Mouse (Mus musculus) neural tube, embryonic 11.5 days (tissue): ENCODE results near the gene Lnx1. TPM values are rescaled to one million over a fixed set of nuclear protein-coding genes. Genes with fewer than 3 reads are reported as not detected.

ENCODE experiments used
- ATAC-seq: fragments of 200-750 bp; cut with Nextera tagmentation; 2 replicates; pipeline ENCODE4 v1.8.0; 2017; ENCODE audit warnings: moderate number of reproducible peaks, mild to moderate bottlenecking, moderate TSS enrichment, moderate library complexity; ENCODE audit not compliant: insufficient read depth, low FRiP score, low TSS enrichment
- DNase-seq: peaks from one replicate; pipeline ENCODE4 v3.0.0-alpha.2; 2015; ENCODE audit warnings: low spot score
- H3K27ac ChIP-seq: fragments of 300-500 bp; sonication (generic); 2 replicates; pipeline ENCODE4 v1.5.1; 2014; ENCODE audit warnings: low read depth, mild to moderate bottlenecking, low read length
- H3K27me3 ChIP-seq: fragments of 300-500 bp; sonication (generic); 2 replicates; pipeline ENCODE4 v1.6.1; 2014; ENCODE audit warnings: mild to moderate bottlenecking, low read length, mixed read lengths; ENCODE audit not compliant: control insufficient read depth, insufficient read depth
- H3K36me3 ChIP-seq: fragments of 300-500 bp; sonication (generic); 2 replicates; pipeline ENCODE4 v1.6.1; 2014; ENCODE audit warnings: mild to moderate bottlenecking, low read length, moderate library complexity, mixed read lengths; ENCODE audit not compliant: control insufficient read depth, insufficient read depth
- H3K4me1 ChIP-seq: fragments of 300-500 bp; sonication (generic); 2 replicates; pipeline ENCODE4 v1.6.1; 2014; ENCODE audit warnings: low read length, mixed read lengths; ENCODE audit not compliant: control insufficient read depth, insufficient read depth
- H3K4me2 ChIP-seq: fragments of 300-500 bp; sonication (generic); 2 replicates; pipeline ENCODE4 v1.6.1; 2014; ENCODE audit warnings: low read depth, mild to moderate bottlenecking, moderate library complexity
- H3K4me3 ChIP-seq: fragments of 300-500 bp; sonication (generic); 2 replicates; pipeline ENCODE4 v1.5.1; 2014; ENCODE audit warnings: low read depth, low read length
- H3K9ac ChIP-seq: fragments of 300-500 bp; sonication (generic); 2 replicates; pipeline ENCODE4 v1.6.1; 2014; ENCODE audit warnings: mild to moderate bottlenecking, low read length
- H3K9me3 ChIP-seq: fragments of 300-500 bp; sonication (generic); 2 replicates; pipeline ENCODE4 v1.6.1; 2016; ENCODE audit warnings: low read length; ENCODE audit not compliant: control insufficient read depth
- WGBS: fragments of 180-500 bp; shearing (Covaris S2); extraction: QIAGEN DNeasy Blood & Tissue Kit; methylation state at CpG from one replicate; pipeline ENCODE4 v1.1.7; 2014; 5-methylcytosine and 5-hydroxymethylcytosine counted together
- polyA plus RNA-seq: library from polyadenylated mRNA; unstranded; fragments of >200 nt; fragmentation: Nextera tagmentation; extraction: Ambion mirVana; gene quantifications from 2 replicates; pipeline ENCODE4 v1.2.1, GENCODE M21; 2014

Gene Lnx1
- polyA plus RNA-seq, 1 experiment from 2014 or later, result 0.13 TPM

- Histone ChIP-seq H3K9ac (no peak overlapping the region), H3K4me3 (no peak overlapping the region), H3K9me3 (no peaks in the 10 kb centered on the region), H3K27ac (no peak overlapping the region), H3K36me3 (no peaks in the 10 kb centered on the region), H3K27me3 (no peaks in the 10 kb centered on the region), H3K4me1 (no peaks in the 10 kb centered on the region), H3K4me2 (no peak overlapping the region)
- DNase-seq, result no peak
- no peak for ATAC-seq
- WGBS, result 93% methylated on average over 6 of the region's 6 CpGs
Measured at GRCm38 (mm10) chr5:74639516-74639915, 63.2 kb downstream of the Lnx1 start.

DNA sequence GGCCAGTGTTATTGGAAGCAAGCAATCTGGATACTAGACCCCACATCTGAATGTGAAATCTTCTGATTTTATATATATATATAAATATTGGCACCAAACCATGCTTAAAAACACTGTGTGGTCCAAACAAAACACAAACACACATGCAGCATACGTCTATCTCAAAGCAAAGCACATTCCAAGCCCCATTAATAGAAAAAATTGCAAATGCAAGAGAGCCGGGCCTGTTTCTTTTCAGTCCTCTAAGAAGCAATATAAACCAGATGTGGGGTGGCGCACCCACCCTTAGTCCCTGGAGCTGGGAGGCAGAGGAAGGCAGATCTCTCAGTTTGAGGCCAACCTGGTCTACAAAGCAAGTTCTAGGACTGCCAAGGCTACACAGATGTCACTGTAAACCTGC lies 68.3 kb downstream of the Lnx1 start:
- DNase-seq (no peak), ATAC-seq (no peak)
- no peak overlapping the region for H3K4me2 ChIP-seq
- H3K4me3 ChIP-seq, result no peak overlapping the region
- peaks cover 2% of the 10 kb centered on the region; the same call in 1 of the 2 replicates for H3K4me1 ChIP-seq
- WGBS, result 76% methylated on average over 3 of the region's 3 CpGs
- H3K36me3 ChIP-seq, result no peaks in the 10 kb centered on the region
- no peaks in the 10 kb centered on the region for H3K27me3 ChIP-seq
- no peak overlapping the region for H3K9ac ChIP-seq
- no peak overlapping the region for H3K27ac ChIP-seq
- no peaks in the 10 kb centered on the region for H3K9me3 ChIP-seq

DNA sequence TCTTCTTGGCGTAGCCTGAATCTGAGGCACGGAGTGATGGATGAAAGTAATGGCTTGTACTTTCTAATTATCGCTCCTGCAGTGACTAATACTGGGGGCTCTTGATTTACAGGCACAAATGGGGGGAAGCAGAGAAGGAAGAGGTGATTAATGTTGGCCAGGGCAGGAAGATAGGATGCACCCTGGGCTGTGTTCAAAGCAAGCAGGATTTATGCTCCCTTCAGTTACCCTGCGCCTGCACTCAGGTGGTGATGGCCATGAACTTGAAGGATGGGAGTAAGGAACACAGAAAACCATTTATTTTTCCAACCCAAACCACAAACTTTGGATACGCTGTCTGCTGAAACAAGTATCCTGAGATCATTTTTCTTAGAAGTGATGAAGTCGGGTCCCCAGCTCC lies 69.3 kb downstream of the Lnx1 start:
- H3K36me3 ChIP-seq, result no peaks in the 10 kb centered on the region
- H3K9ac ChIP-seq, result no peak overlapping the region
- WGBS, result 60% methylated on average over 6 of the region's 6 CpGs
- no peak for DNase-seq
- H3K9me3 ChIP-seq, result no peaks in the 10 kb centered on the region
- H3K4me3 ChIP-seq, result no peak overlapping the region
- H3K27ac ChIP-seq, result no peak overlapping the region
- ATAC-seq, result no peak
- H3K27me3 ChIP-seq, result no peaks in the 10 kb centered on the region
- H3K4me1 ChIP-seq, result peaks cover 2% of the 10 kb centered on the region; the same call in 1 of the 2 replicates
- H3K4me2 ChIP-seq, result no peak overlapping the region

DNA sequence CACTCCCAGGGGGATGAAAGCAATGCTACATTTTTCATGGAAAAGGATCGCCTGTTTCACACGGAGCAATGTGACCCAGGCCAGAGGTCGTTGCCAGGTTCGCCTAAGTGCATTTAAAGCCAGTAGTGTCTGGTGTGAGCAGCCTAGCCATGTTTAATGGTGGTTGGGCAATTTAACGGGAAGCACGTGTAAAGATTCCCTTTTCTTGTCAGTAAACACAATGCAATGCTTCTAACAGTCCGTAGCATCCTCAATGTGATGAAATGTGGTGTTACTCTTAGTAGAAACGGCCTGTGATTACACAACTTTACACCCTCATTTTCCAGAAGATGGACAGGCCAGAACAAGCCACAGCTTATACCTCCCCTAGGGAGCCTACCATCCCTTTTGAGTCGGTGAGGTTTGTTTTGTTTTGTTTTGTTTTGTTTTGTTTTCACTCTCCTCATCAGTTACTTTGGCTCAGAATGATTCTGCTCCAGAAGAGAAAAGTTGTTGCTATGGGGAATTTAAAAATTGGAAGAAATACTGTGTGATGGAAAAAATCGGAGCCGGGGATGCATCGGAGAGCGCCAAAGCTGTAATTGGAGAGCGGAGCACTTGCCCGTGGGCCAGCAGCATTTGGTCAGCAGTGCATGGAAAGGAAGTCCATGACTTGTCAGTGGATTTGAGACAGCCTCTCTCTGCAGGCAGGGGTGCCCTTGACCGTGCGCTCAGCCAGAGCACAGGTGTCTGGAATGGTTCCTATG lies 70.2 kb downstream of the Lnx1 start:
- Histone ChIP-seq H3K9me3 (no peaks in the 10 kb centered on the region), H3K4me1 (peaks cover 2% of the 10 kb centered on the region; the same call in 1 of the 2 replicates), H3K36me3 (no peaks in the 10 kb centered on the region), H3K9ac (no peak overlapping the region), H3K4me3 (no peak overlapping the region), H3K27me3 (no peaks in the 10 kb centered on the region), H3K4me2 (no peak overlapping the region), H3K27ac (no peak overlapping the region)
- WGBS, result 51% methylated on average over 17 of the region's 17 CpGs
- ATAC-seq, result no peak
- DNase-seq, result no peak

DNA sequence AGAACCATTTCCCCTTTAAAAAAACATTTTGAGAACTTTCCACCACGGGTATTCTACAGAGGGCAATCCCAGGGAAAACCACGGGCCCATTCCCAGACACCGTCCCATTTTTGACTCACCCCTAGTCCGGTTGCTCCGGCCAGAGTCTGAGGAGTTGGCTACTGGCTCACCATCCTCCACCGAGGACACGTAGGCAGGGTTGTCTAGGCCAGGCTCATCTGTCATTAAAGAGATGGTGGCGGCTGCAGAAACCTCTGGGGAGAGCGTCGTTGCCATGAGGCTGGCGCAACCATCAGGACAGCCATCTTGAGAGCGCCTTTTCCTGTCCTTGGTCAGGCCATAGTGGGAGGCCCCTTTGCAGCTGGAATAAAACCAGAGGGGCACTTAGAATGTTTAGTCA lies 74.7 kb downstream of the Lnx1 start:
- no peaks in the 10 kb centered on the region for H3K9me3 ChIP-seq
- peaks cover 2% of the 10 kb centered on the region; the same call in 1 of the 2 replicates for H3K4me1 ChIP-seq
- no peak overlapping the region for H3K4me2 ChIP-seq
- WGBS, result 95% methylated on average over 12 of the region's 12 CpGs
- DNase-seq, result no peak
- no peak overlapping the region for H3K4me3 ChIP-seq
- no peak for ATAC-seq
- no peak overlapping the region for H3K27ac ChIP-seq
- H3K36me3 ChIP-seq, result no peaks in the 10 kb centered on the region
- H3K27me3 ChIP-seq, result no peaks in the 10 kb centered on the region
- no peak overlapping the region for H3K9ac ChIP-seq

GRCm38 (mm10) chr5:74624385-74624784 lies 78.3 kb downstream of the Lnx1 start:
- Histone ChIP-seq H3K4me1 (no peaks in the 10 kb centered on the region), H3K9me3 (no peaks in the 10 kb centered on the region), H3K4me2 (no peak overlapping the region), H3K27ac (no peak overlapping the region), H3K36me3 (no peaks in the 10 kb centered on the region), H3K9ac (no peak overlapping the region), H3K27me3 (no peaks in the 10 kb centered on the region), H3K4me3 (no peak overlapping the region)
- DNase-seq (no peak), ATAC-seq (no peak)
- 75% methylated on average over 5 of the region's 5 CpGs for WGBS

DNA sequence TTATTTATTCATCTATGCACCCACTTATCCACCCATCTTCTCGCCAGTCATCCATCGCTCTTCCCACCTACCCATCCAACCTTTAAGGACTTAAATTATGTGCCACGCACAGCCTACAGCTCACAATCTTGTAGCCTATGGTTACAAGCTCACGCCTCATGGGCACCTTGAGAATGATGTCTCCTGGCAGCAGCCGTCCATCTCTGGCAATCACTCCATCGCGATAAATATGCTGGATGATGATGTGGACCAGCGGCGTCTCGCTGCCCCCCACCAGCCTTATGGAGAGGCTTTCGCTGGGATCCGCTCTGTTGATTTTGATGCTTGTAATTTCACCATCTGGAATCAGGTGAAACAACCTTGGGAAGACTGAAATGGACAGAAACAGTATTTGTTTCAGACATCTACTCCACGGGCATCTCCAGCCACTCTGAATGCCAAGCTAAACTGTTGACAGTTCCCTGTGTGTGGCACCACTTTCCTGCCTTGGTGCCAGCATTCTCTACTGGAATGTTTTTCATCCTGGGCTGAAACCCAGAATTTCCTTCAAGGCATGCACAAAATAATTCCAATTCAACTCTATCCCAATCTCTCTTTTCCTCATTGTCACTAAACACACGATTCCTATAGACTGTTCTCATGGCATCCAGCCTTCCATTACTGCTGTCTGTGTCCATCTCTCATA lies 79.3 kb downstream of the Lnx1 start:
- no peaks in the 10 kb centered on the region for H3K4me1 ChIP-seq
- H3K4me3 ChIP-seq, result no peak overlapping the region
- WGBS, result 95% methylated on average over 14 of the region's 14 CpGs

DNA sequence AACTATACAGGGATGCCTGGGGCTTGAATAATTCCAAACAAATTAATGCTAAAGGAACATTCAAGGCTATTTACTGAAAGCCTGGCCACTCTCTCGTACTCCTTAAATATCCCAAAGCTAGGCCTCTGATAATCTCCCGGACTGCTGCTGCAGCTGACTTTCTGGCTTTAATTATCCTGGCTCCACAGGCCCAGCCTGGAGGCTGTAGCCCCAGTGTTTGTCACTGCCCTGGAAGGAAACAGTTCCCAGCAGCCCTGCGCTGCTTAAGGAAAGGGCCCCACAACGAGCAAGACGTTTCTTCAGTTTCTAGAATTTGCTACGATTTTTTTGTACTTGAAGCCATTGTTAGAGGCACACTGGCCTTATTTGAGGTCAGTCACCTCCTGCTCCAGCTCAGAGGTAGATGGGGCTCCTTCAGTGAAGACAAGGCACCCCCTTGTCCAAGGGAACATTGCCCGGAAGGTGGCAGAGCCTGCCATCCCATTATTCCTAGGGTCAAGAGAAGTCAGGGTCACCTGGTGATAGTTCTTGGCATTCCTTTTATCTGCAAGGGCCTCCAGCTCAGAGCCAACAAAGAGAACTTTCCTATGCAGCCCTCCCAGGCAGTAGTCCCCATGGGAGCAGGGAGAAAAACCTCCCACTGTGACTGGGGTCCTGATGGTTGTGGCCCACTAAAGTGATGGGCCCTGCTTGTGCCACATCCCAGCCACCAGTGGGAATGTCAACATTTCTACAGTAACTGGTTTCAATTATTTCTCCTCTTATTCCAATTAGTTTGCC lies 80.8 kb downstream of the Lnx1 start:
- Histone ChIP-seq H3K4me1 (no peaks in the 10 kb centered on the region), H3K4me2 (no peak overlapping the region), H3K27ac (no peak overlapping the region), H3K27me3 (no peaks in the 10 kb centered on the region), H3K9me3 (no peaks in the 10 kb centered on the region), H3K4me3 (no peak overlapping the region), H3K36me3 (no peaks in the 10 kb centered on the region), H3K9ac (no peak overlapping the region)
- DNase-seq (no peak), ATAC-seq (no peak)
- 55% methylated on average over 7 of the region's 7 CpGs for WGBS

More for the DNA sequence above, 79.3 kb downstream of the Lnx1 start:
- ATAC-seq (no peak), DNase-seq (no peak)
- Histone ChIP-seq H3K27me3 (no peaks in the 10 kb centered on the region), H3K4me2 (no peak overlapping the region), H3K27ac (no peak overlapping the region), H3K9ac (no peak overlapping the region), H3K9me3 (no peaks in the 10 kb centered on the region), H3K36me3 (no peaks in the 10 kb centered on the region)
